Mouse (Mus musculus): ENCODE data around the gene Gli1.

DNA sequence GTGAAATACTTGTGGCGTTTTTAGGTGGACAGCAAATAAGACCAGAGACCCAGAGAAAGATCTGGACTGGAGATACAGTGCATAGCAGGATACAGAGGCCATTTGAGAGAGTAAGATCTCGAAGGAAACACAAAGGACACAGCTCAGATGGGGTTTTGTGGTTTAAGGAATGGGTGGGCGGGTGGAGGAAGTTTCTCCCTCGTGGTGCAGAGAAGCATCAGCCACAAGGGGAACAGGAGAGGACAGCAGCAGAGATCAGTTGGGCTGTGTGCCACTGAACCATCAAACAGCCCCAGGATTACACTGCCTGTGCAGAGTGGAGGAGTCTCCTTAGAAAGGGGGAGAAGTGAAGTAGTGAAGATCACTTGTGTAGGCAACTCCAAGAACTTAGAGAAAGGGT, 23.8 kb downstream of the Gli1 start:
- TF ChIP-seq POLR2A (IDR thresholded peaks at IDR 0.05; ENCODE audit: low read depth, low read length) (no peak), CTCF (conservative IDR thresholded peaks at IDR 0.05; ENCODE audit: insufficient read depth, insufficient read length, low read depth, low read length) (no peak)

Measured in kidney, adult 2 months (tissue).